Mouse (Mus musculus): ENCODE results near the gene Nlrp9b. TPM values are rescaled to one million over a fixed set of nuclear protein-coding genes. Genes with fewer than 3 reads are reported as not detected.
"Not testable (repeated sequence)": the region's sequence is repeated elsewhere in the genome, so short reads cannot be mapped to it uniquely, and the experiment has no call there.

The Nlrp9b gene
- polyA plus RNA-seq, 1 experiment from 2014 or later = not detected

DNA sequence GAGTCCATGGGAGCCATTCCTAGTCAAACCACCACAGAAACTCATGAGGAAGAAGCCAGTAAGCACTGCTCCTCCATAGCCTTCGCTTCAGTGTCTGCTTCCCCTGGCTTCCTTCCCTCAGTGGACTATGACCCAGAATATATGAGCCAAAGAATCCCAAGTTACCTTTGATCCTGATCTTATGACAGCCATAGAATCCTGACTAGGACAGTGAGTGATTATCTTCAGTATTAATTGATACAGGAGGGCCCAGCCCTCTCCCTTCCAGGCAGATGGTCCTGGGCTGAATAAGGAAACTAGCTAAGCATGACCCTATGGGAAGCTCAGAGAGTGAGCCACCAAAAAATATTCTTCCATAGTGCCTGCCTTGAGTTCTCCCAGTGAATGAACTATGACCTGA, 28.8 kb upstream of the Nlrp9b start:
- no peaks in the 10 kb centered on the region for H3K9me3 ChIP-seq (replicated peaks)
- no peak overlapping the region for H3K4me3 ChIP-seq (replicated peaks)
- WGBS (ENCODE audit: insufficient replicate concordance) = 34% methylated on average over 1 of the region's 1 CpGs
- H3K4me2 ChIP-seq = no peak overlapping the region
- H3K27ac ChIP-seq (replicated peaks) = no peak overlapping the region
- ATAC-seq (ENCODE audit: insufficient read depth) = no peak
- no peaks in the 10 kb centered on the region for H3K27me3 ChIP-seq
- no peaks in the 10 kb centered on the region for H3K4me1 ChIP-seq (replicated peaks)
- no peaks in the 10 kb centered on the region for H3K36me3 ChIP-seq (replicated peaks)
- no peak overlapping the region for H3K9ac ChIP-seq

DNA sequence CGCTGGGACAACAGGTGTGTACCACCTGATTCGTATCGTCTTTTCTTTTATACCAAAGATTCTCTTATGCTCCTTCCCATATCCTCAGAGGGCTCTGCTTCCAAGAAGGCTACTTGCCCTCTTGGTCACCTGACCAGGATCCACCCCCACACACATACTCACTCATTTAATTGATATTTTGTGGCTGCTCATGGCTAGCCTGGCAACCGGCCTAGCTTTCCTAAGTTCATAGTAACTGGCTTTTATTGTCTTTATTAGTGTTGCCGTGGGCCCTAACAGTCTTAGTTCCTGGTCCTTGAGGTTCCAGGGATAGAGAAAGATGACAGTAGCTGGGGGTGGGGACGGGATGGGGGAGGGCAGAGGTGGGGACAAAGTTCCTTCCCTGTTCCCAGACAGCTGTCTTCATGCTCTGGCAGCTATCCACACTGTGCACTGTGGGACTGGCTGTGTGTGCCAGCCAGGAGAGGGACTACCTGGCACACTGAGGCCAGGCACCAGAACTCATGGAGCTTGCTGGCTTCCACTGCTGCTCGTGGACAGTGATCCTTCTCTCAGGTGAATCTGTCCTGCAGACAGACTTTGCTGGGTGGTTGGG, 26.2 kb upstream of the Nlrp9b start, which contains the start of gene Ceacam20:
Ceacam20 (plus strand) TSS at position 428 of the 595 bp plus-strand sequence.
- no peaks in the 10 kb centered on the region for H3K36me3 ChIP-seq (replicated peaks)
- H3K4me3 ChIP-seq (replicated peaks) = no peak within 1 kb of the TSS
- H3K27me3 ChIP-seq = no peaks in the 10 kb centered on the region
- no peaks in the 10 kb centered on the region for H3K4me1 ChIP-seq (replicated peaks)
- H3K9ac ChIP-seq = no peak within 1 kb of the TSS
- 51% methylated on average over 7 of the region's 7 CpGs for WGBS (ENCODE audit: insufficient replicate concordance)
- H3K4me2 ChIP-seq = no peak within 1 kb of the TSS
- H3K27ac ChIP-seq (replicated peaks) = no peak within 1 kb of the TSS
- H3K9me3 ChIP-seq (replicated peaks) = no peaks in the 10 kb centered on the region
- no peak for ATAC-seq (ENCODE audit: insufficient read depth)

DNA sequence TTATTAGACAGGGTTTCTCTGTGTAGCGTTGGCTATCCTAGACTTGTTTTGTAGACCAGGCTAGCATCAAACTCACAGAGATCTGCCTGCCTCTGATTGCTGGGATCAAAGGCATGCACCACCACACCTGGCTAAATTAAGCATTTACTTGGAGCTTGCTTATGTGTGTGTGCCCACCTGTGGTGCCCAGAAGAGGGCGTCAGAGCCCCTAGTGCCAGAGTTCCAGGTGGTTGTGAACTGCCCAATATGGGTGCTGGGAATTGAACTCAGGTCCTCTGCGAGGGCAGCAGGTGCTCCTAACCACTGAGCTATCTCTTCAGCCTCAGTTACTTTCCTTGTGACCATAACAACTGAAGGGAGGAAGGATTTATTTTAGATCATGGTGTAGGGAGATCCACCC, 22.2 kb upstream of the Nlrp9b start:
- H3K4me1 ChIP-seq (replicated peaks) = no peaks in the 10 kb centered on the region
- no peaks in the 10 kb centered on the region for H3K36me3 ChIP-seq (replicated peaks)
- 64% methylated on average over 3 of the region's 3 CpGs for WGBS (ENCODE audit: insufficient replicate concordance)
- no peak overlapping the region for H3K4me2 ChIP-seq
- H3K9me3 ChIP-seq (replicated peaks) = no peaks in the 10 kb centered on the region
- H3K27ac ChIP-seq (replicated peaks) = no peak overlapping the region
- H3K9ac ChIP-seq = no peak overlapping the region
- no peak overlapping the region for H3K4me3 ChIP-seq (replicated peaks)
- no peaks in the 10 kb centered on the region for H3K27me3 ChIP-seq
- ATAC-seq (ENCODE audit: insufficient read depth) = no peak

DNA sequence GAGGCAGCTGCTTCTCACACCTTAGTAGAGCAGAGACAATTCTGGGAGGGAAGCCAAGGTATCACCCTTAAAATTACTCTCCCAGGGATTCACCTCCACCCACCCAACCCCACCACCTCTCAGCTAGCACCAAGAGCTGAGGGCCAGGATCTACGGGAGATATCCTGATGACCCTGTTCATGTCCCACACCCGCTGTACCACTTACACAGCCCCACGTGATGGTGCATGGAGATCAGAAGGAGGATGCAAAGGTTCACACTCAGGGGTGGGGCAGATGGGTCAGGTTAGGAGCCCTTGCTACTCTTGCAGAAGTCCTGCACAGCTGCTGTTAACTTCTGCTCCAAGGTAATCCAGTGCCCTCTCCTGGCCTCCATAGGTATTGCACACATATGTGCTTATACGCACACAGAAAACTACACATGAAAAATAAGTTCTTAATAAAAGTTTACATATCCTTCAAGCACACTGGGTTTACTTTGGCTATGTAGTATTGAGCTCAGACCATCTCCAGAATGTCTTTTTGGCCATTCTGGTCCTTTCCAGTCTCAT, 21.6 kb upstream of the Nlrp9b start:
- WGBS (ENCODE audit: insufficient replicate concordance) = 80% methylated on average over 4 of the region's 4 CpGs
- Histone ChIP-seq H3K27me3 (no peaks in the 10 kb centered on the region), H3K4me1 (replicated peaks) (no peaks in the 10 kb centered on the region), H3K4me3 (replicated peaks) (no peak overlapping the region), H3K4me2 (no peak overlapping the region), H3K36me3 (replicated peaks) (no peaks in the 10 kb centered on the region), H3K9me3 (replicated peaks) (no peaks in the 10 kb centered on the region), H3K9ac (no peak overlapping the region), H3K27ac (replicated peaks) (no peak overlapping the region)
- no peak for ATAC-seq (ENCODE audit: insufficient read depth)

DNA sequence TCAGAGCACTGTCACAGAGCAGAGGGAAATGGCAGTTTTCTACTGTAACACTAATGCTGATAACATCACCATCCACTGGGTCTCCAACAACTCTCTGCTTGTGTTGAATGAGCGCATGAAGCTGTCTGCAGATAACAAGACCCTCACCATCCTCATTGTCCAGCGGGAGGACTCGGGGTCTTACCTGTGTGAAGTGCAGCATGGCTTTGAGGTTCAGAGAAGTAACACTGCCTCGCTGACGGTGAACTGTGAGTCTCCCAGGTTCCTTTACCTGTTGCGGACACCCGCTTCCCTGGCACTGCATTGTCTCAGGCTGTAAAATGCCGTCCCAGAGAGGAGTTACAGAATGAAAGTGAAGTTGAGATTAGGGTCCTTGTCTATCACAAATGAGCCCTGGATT, 21.1 kb upstream of the Nlrp9b start:
- H3K27ac ChIP-seq (replicated peaks) = no peak overlapping the region
- H3K9me3 ChIP-seq (replicated peaks) = no peaks in the 10 kb centered on the region
- H3K36me3 ChIP-seq (replicated peaks) = no peaks in the 10 kb centered on the region
- WGBS (ENCODE audit: insufficient replicate concordance) = 78% methylated on average over 8 of the region's 8 CpGs
- no peak overlapping the region for H3K9ac ChIP-seq
- no peak for ATAC-seq (ENCODE audit: insufficient read depth)
- H3K4me2 ChIP-seq = no peak overlapping the region
- H3K27me3 ChIP-seq = no peaks in the 10 kb centered on the region
- H3K4me3 ChIP-seq (replicated peaks) = no peak overlapping the region
- H3K4me1 ChIP-seq (replicated peaks) = no peaks in the 10 kb centered on the region

DNA sequence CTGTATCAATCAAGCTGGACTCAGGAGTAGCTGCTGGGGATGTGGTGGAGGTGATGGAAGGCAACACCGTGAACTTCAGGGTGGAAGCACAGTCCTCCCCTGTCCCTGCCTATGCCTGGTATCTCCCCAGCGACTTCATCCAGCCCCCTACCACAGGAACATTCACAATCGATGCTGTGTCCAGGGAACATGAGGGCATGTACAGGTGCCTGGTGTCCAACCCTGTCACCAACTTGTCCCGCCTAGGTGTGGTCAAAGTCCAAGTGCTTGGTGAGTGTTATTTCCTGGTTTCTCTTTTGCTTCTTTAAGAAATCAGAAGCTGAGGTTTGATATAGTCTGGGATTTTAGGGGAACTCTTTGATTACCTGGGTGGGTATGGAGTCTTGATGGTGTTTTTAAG, 19.7 kb upstream of the Nlrp9b start:
- no peak overlapping the region for H3K4me2 ChIP-seq
- WGBS (ENCODE audit: insufficient replicate concordance) = 65% methylated on average over 4 of the region's 4 CpGs
- H3K27ac ChIP-seq (replicated peaks) = no peak overlapping the region
- no peak for ATAC-seq (ENCODE audit: insufficient read depth)
- H3K27me3 ChIP-seq = no peaks in the 10 kb centered on the region
- H3K9me3 ChIP-seq (replicated peaks) = no peaks in the 10 kb centered on the region
- H3K36me3 ChIP-seq (replicated peaks) = no peaks in the 10 kb centered on the region
- no peak overlapping the region for H3K4me3 ChIP-seq (replicated peaks)
- no peaks in the 10 kb centered on the region for H3K4me1 ChIP-seq (replicated peaks)
- H3K9ac ChIP-seq = no peak overlapping the region

DNA sequence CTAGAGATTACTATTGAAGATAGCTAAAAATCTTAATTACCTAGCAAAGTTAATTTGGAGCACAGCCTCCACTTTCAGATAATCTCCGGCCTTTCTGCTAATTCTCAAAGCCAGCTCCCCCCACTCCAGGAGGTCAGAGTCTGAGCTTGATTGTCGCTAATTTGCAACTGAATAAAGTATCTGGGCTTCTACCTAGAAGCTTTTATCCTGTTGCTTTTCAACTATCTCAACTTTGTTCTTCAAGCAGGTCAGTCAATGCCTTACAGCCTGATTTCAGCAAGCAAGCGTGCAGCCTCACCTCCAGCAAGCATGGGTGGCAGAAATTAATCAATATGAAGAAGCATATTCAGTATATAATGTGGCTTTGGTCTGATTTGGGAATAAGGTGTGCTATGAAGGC, 5.5 kb downstream of the Nlrp9b start:
- 50% methylated on average over 3 of the region's 3 CpGs for WGBS (ENCODE audit: insufficient replicate concordance)
- H3K9ac ChIP-seq; H3K27me3 ChIP-seq; H3K9me3 ChIP-seq (replicated peaks); H3K36me3 ChIP-seq (replicated peaks); H3K4me1 ChIP-seq (replicated peaks); H3K4me2 ChIP-seq; ATAC-seq (ENCODE audit: insufficient read depth); H3K4me3 ChIP-seq (replicated peaks); H3K27ac ChIP-seq (replicated peaks): not testable (repeated sequence)

DNA sequence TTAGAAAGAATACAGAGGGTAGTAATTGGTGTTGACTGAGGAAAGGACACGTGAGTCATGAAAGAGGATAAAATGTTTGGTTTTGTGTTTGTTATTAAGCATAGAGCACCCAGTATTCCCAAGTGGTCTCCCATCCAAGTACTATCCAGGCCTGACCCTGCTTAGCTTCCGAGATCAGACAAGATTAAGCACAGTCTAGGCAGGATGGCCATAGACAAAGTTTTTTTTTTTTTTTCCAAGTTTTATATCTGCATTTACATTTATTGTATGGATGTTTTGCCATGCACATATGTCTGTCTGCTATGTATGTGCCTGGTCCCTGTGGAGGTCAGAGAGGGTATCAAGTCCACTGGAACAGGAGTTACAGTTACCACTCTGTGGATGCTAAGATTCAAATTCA, 18.7 kb downstream of the Nlrp9b start:
- no peak for ATAC-seq (ENCODE audit: insufficient read depth)
- Histone ChIP-seq H3K4me3 (replicated peaks) (no peak overlapping the region), H3K4me2 (no peak overlapping the region), H3K4me1 (replicated peaks) (no peaks in the 10 kb centered on the region), H3K36me3 (replicated peaks) (no peaks in the 10 kb centered on the region), H3K9ac (no peak overlapping the region), H3K9me3 (replicated peaks) (no peaks in the 10 kb centered on the region), H3K27ac (replicated peaks) (no peak overlapping the region), H3K27me3 (no peaks in the 10 kb centered on the region)
- WGBS (ENCODE audit: insufficient replicate concordance) = 48% methylated on average over 2 of the region's 2 CpGs

DNA sequence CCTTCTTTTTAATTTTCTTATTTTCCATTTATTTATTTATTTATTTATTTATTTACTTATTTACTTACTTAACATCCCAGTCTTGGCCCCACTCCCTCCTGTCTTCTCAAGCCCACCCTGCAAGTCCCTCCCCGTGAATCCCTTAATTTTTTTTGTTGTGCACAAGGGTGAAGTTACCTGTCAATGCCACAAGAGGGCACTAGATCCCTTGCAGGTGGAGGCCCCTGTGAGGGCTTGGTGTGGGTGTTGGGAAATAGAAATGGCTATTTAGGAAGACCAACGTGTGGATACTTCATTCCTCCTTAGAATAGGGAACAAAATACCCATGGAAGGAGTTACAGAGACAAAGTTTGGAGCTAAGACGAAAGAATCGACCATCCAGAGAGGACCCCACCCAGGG, 72.8 kb downstream of the Nlrp9b start:
- H3K9me3 ChIP-seq (replicated peaks); H3K4me1 ChIP-seq (replicated peaks); H3K4me2 ChIP-seq; H3K27me3 ChIP-seq; H3K27ac ChIP-seq (replicated peaks); H3K9ac ChIP-seq; H3K36me3 ChIP-seq (replicated peaks); ATAC-seq (ENCODE audit: insufficient read depth); H3K4me3 ChIP-seq (replicated peaks): not testable (repeated sequence)
- 46% methylated on average over 4 of the region's 4 CpGs for WGBS (ENCODE audit: insufficient replicate concordance)

DNA sequence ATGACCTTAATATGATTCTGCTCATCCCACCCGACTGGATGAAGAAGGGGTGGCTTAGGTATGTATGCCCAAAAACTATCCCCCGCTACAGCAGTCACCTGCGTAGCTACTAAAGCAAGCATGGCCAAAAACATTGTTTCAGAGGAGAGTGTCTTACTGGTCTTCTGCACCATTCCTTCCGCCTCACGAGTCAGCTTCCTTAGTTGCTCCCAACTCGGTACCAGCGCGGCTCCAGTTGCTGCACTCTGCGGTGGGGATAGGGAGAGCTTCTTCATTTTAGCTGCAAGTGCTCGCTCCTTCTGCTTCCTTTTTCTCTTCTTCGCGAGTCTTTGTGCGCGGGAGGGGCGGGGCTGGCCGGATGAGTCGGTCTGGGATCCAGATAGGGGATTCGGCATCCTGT, 86.9 kb downstream of the Nlrp9b start:
- H3K9ac ChIP-seq; H3K27ac ChIP-seq (replicated peaks); ATAC-seq (ENCODE audit: insufficient read depth); H3K4me2 ChIP-seq; H3K27me3 ChIP-seq; H3K4me1 ChIP-seq (replicated peaks); H3K9me3 ChIP-seq (replicated peaks); H3K4me3 ChIP-seq (replicated peaks); H3K36me3 ChIP-seq (replicated peaks): not testable (repeated sequence)
- WGBS (ENCODE audit: insufficient replicate concordance) = 56% methylated on average over 18 of the region's 18 CpGs

DNA sequence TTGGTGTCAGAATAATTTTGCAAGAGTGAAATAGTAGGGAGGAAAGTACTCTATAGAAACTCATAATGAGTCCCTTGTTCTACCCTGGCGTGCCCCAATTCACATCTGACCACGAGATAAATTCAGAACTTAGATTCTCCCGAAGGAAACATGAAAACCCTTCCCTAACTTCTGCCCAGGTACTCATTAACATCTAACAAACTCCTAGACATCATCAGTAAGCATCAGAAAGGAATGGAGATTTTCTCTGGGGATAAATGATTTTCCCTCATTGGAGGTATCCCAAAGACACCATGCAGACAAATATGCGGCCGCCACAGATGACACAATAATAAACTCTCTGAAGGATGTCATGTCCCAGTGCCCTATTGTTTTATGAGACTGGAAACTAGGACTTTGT, 108.1 kb downstream of the Nlrp9b start, which contains the start of gene Vmn1r91:
Vmn1r91 (plus strand) TSS at position 301 of the 400 bp plus-strand sequence.
- H3K4me2 ChIP-seq; H3K4me1 ChIP-seq (replicated peaks); H3K9ac ChIP-seq; ATAC-seq (ENCODE audit: insufficient read depth); H3K27me3 ChIP-seq; H3K27ac ChIP-seq (replicated peaks); H3K9me3 ChIP-seq (replicated peaks); H3K36me3 ChIP-seq (replicated peaks); H3K4me3 ChIP-seq (replicated peaks): not testable (repeated sequence)
- WGBS (ENCODE audit: insufficient replicate concordance) = 53% methylated on average over 5 of the region's 5 CpGs

DNA sequence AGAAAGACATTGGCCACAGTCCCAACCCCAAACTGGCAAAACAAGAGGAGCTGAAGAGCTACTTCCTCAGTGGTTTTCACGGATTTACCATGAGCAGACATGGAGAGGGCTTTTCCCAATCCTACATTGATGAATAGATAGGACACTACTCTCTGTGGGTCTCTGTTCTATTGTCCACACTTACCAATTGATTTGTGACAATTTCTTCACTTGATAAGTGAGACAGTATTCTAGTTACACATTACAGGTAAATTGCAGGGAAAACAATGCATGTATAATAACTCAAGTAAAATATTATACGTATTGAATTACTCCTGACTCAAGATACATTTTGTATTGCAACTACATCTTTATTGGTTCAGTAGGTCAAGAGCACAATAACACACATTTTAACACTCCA, 131.2 kb downstream of the Nlrp9b start, which contains the start of gene Gm16442:
Gm16442 (minus strand) TSS at position 101 of the 400 bp plus-strand sequence.
- not testable (repeated sequence) for H3K9ac ChIP-seq; H3K4me3 ChIP-seq (replicated peaks); H3K4me2 ChIP-seq; H3K9me3 ChIP-seq (replicated peaks); ATAC-seq (ENCODE audit: insufficient read depth); H3K36me3 ChIP-seq (replicated peaks); H3K4me1 ChIP-seq (replicated peaks); H3K27ac ChIP-seq (replicated peaks); H3K27me3 ChIP-seq
- no CpG with 5 or more reads among the region's 2 CpGs for WGBS (ENCODE audit: insufficient replicate concordance)
